Mouse (Mus musculus): Measurements from ENCODE around the gene Rep15. TPM values are rescaled to one million over a fixed set of nuclear protein-coding genes. Genes with fewer than 3 reads are reported as not detected.

Gene Rep15
- polyA plus RNA-seq (2012; rRNA removed): 0.10 and 0.11 TPM in 2 replicates

DNA sequence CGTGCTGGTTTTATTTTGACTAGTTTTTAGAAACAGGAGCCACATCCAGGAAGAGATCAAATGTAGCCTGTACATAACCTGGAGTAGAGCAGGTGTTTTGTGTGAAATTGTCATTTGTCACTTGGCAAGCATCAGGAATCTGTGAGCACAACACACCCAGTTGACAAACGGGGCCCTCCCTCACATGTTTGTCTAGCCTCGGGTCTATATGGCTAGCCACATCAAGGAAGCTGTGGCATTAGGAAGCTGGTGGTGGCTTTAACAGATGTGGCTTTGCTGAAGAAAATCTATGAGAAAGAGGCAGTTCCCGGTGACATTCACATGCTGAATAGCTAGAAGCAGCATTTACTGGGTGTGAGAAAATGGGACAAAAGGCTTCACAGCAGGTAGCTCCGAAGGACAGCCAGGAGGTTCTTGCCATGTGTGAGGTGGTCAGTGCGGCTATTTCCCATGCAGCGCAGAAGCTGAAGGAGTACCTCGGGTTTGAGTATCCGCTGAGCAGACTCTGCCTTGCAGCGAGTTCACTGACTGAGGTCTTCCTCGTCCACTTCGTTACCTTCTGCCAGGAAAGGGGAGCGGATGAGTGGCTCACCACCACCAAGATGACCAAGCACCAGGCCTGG lies at the start of gene Rep15:
Rep15 (plus strand) TSS at position 282 of the 623 bp plus-strand sequence.

DNA sequence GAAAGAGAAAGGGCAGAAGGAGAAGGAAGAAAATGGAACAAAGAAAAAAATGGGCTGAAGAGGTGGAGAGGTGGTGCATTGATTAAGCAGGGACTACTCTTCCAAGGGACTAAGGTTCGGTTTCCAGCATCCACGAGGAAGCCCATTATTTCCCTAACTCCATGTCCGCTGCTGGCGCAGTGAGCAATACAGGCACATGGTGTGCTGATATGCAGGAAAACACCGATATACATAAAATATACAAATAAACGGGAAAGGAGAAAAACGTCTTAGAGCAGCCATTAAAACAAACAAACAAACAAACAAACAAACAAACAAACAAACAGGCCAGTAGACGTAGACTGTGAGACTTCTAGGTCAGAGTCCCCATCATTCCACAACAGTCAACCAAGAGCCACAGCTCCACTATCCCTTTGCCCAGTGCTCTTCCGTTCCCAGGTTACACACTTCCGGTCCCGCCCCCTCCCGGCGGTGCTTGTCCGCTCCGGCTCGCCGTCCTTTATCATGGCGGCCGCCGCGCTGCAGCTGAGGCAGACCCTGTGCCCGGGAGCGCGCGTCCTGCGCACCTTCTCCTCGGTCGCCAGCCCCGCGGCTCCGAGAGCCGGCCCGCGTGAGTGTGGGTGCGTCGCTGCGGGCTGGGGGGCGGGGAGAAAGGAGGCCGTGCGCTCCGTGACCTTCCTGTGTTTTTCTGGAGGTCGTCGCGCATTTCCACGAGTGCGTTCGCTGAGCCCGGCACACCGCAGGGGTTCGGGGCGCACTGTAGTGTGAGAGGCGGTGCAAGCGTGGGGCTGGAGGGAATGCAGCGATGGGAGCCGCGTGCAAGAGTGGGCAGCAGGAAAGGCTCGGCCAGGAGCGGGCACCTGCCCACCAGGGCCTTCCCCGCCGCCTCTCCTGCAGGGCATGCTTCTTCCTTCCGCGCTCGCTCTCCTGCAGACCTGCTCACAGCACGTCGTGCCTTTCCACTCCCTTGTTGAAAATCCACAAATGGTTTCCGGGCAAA lies 10.2 kb downstream of the Rep15 start, which contains the start of gene Mrps35:
Mrps35 (plus strand) TSS at position 474 of the 1,000 bp plus-strand sequence.

Other genes starting within 250 kb of the Rep15 start
- gene Arntl2, start 236.5 kb upstream of the Rep15 start, polyA plus RNA-seq (2012; rRNA removed): 1.7 and 2.2 TPM in 2 replicates
- gene Smco2, start 182.5 kb upstream of the Rep15 start, polyA plus RNA-seq (2012; rRNA removed): not detected in 2 replicates
- 8.6 and 11.0 TPM in 2 replicates for gene Ppfibp1, start 144.1 kb upstream of the Rep15 start, polyA plus RNA-seq (2012; rRNA removed)
- not detected in 2 replicates for gene 1700034J05Rik, start 78.2 kb upstream of the Rep15 start, polyA plus RNA-seq (2012; rRNA removed)
- gene Mrps35, start 10.2 kb downstream of the Rep15 start, polyA plus RNA-seq (2012; rRNA removed): 17.9 and 18.0 TPM in 2 replicates
- gene Mansc4, start 54.4 kb downstream of the Rep15 start, polyA plus RNA-seq (2012; rRNA removed): not detected in 2 replicates
- 2.3 and 2.5 TPM in 2 replicates for gene Klhl42, start 58.8 kb downstream of the Rep15 start, polyA plus RNA-seq (2012; rRNA removed)
- gene Pthlh, start 231.6 kb downstream of the Rep15 start, polyA plus RNA-seq (2012; rRNA removed): not detected in 2 replicates